Mouse (Mus musculus): ENCODE results near the gene Mrgprb8. TPM values are rescaled to one million over a fixed set of nuclear protein-coding genes. Genes with fewer than 3 reads are reported as not detected.

Gene Mrgprb8
- polyA plus RNA-seq (2015; fragmentation: Illumina TruSeq; extraction: RNeasy Lipid Tissue Mini Kit (QIAGEN cat#74804); ENCODE audit: low read depth, low replicate concordance): not detected

GRCm38 (mm10) chr7:48388226-48388625 lies at the start of gene Mrgprb8:
Mrgprb8 (plus strand) TSS chr7:48388526.

Other genes starting within 250 kb of the Mrgprb8 start
- gene Mrgprb5, start 219.5 kb upstream of the Mrgprb8 start, polyA plus RNA-seq (2015; fragmentation: Illumina TruSeq; extraction: RNeasy Lipid Tissue Mini Kit (QIAGEN cat#74804); ENCODE audit: low read depth, low replicate concordance): not detected
- gene Mrgprb4, start 189.2 kb upstream of the Mrgprb8 start, polyA plus RNA-seq (2015; fragmentation: Illumina TruSeq; extraction: RNeasy Lipid Tissue Mini Kit (QIAGEN cat#74804); ENCODE audit: low read depth, low replicate concordance): not detected
- not detected for gene Mrgprb1, start 67.8 kb downstream of the Mrgprb8 start, polyA plus RNA-seq (2015; fragmentation: Illumina TruSeq; extraction: RNeasy Lipid Tissue Mini Kit (QIAGEN cat#74804); ENCODE audit: low read depth, low replicate concordance)
- not detected for gene Mrgprx2, start 110.8 kb downstream of the Mrgprb8 start, polyA plus RNA-seq (2015; fragmentation: Illumina TruSeq; extraction: RNeasy Lipid Tissue Mini Kit (QIAGEN cat#74804); ENCODE audit: low read depth, low replicate concordance)
- gene Mrgprb2, start 169.6 kb downstream of the Mrgprb8 start, polyA plus RNA-seq (2015; fragmentation: Illumina TruSeq; extraction: RNeasy Lipid Tissue Mini Kit (QIAGEN cat#74804); ENCODE audit: low read depth, low replicate concordance): not detected